Mouse (Mus musculus) limb, embryonic 13.5 days (tissue): Measurements from ENCODE around the gene Kmt5a. TPM values are rescaled to one million over a fixed set of nuclear protein-coding genes. Genes with fewer than 3 reads are reported as not detected.

Source experiments
- ATAC-seq: fragments of 200-750 bp; cut with Nextera tagmentation; 2 replicates; pipeline ENCODE4 v1.8.0; 2017; ENCODE audit warnings: low read depth, moderate number of reproducible peaks, moderate TSS enrichment; ENCODE audit not compliant: low FRiP score
- H3K27ac ChIP-seq: fragments of 300-500 bp; sonication (generic); 2 replicates; pipeline ENCODE4 v1.5.1; 2015; ENCODE audit warnings: inconsistent platforms, mild to moderate bottlenecking, moderate library complexity
- H3K27me3 ChIP-seq: fragments of 300-500 bp; sonication (generic); 2 replicates; pipeline ENCODE4 v1.6.1; 2015; ENCODE audit warnings: mild to moderate bottlenecking, inconsistent platforms
- H3K36me3 ChIP-seq: fragments of 300-500 bp; sonication (generic); 2 replicates; pipeline ENCODE4 v1.6.1; 2015; ENCODE audit warnings: inconsistent platforms, mild to moderate bottlenecking, moderate library complexity
- H3K4me1 ChIP-seq: fragments of 300-500 bp; sonication (generic); 2 replicates; pipeline ENCODE4 v1.6.1; 2015; ENCODE audit warnings: inconsistent platforms
- H3K4me2 ChIP-seq: fragments of 300-500 bp; sonication (generic); replicated peaks from 2 replicates; pipeline ENCODE4 v1.6.1; 2015; ENCODE audit warnings: inconsistent platforms, mild to moderate bottlenecking, moderate library complexity
- H3K4me3 ChIP-seq: fragments of 300-500 bp; sonication (generic); 2 replicates; pipeline ENCODE4 v1.5.1; 2015; ENCODE audit warnings: moderate library complexity, mild to moderate bottlenecking, inconsistent platforms
- H3K9ac ChIP-seq: fragments of 300-500 bp; sonication (generic); 2 replicates; pipeline ENCODE4 v1.6.1; 2015; ENCODE audit warnings: mild to moderate bottlenecking, inconsistent platforms
- H3K9me3 ChIP-seq: fragments of 300-500 bp; sonication (generic); 2 replicates; pipeline ENCODE4 v1.6.1; 2016; ENCODE audit warnings: inconsistent platforms
- WGBS: fragments of 180-500 bp; shearing (Covaris S2); methylation state at CpG from one replicate; pipeline ENCODE4 v1.1.7; 2015; 5-methylcytosine and 5-hydroxymethylcytosine counted together
- polyA plus RNA-seq: library from polyadenylated mRNA; unstranded; fragments of >200 nt; fragmentation: Nextera tagmentation; extraction: Ambion mirVana; gene quantifications from 2 replicates; pipeline ENCODE4 v1.2.1, GENCODE M21; 2015

The Kmt5a gene
- 36.0 and 37.6 TPM in 2 replicates for polyA plus RNA-seq

DNA sequence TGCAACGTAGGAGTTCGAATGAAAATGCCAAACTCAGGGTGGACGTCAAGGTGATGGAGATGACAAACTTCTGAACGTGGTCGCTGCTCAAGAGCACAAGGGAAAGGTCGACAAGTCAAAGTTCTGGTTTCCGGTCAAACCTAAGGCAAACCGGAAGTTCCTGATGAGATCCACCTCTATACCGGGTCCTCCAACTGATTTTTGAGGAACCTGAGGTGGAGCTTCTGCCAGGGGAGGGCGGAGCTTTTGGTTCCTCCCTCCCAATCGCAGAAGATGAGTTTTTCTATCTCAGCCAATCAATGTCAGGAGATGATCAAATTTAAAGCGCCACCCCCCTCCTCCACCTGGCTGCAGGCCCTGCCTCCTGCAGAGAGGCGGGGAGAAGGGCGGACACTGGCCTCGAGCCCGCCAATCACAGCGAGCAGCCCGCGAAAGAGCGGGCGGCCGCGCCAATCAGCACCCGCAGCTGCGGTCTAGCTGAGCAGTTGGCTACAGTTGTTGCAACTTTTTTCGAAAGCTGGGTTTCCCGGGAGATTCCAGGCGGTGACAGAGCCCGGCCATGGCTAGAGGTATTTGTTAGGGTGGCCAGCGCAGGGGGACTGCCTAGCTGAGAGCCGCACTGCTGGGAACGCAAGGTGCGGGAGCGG is at the start of gene Kmt5a:
Kmt5a (plus strand) TSS at position 484 of the 647 bp plus-strand sequence.
- Histone ChIP-seq H3K36me3 (no peaks in the 10 kb centered on the region), H3K9ac (peak within 1 kb of the TSS; percentile 82), H3K27me3 (no peaks in the 10 kb centered on the region), H3K4me1 (peaks cover 11% of the 10 kb centered on the region), H3K4me2 (peak within 1 kb of the TSS; percentile 98), H3K9me3 (no peaks in the 10 kb centered on the region), H3K4me3 (peak within 1 kb of the TSS; percentile 85), H3K27ac (peak within 1 kb of the TSS; percentile 85)
- peak; percentile 98 for ATAC-seq
- 1% methylated on average over 34 of the region's 34 CpGs for WGBS

DNA sequence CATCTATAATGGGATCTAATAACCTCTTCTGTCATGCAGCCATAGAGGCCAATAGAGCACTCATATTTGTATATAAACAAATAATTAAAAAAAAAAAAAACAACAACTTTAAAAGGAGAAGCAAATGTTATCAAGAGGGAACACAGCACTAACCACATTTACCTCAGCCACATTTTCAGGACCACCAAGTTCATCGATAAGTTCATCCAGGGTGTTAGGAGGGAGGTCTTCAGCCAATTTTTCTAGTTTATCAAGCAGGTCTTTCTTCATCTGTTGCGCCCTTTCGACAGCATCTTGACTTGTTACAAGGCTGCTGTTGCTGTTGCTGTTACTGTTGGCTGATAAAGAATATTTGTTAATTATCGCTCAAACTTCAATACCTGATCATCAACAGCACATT is 47.3 kb upstream of the Kmt5a start:
- H3K9ac ChIP-seq = no peak overlapping the region
- ATAC-seq = no peak
- H3K27ac ChIP-seq = no peak overlapping the region
- peaks cover 88% of the 10 kb centered on the region for H3K36me3 ChIP-seq
- H3K9me3 ChIP-seq = no peaks in the 10 kb centered on the region
- H3K4me2 ChIP-seq = no peak overlapping the region
- over 99% methylated on average over 4 of the region's 4 CpGs for WGBS
- H3K4me3 ChIP-seq = no peak overlapping the region
- H3K27me3 ChIP-seq = no peaks in the 10 kb centered on the region
- H3K4me1 ChIP-seq = no peaks in the 10 kb centered on the region

DNA sequence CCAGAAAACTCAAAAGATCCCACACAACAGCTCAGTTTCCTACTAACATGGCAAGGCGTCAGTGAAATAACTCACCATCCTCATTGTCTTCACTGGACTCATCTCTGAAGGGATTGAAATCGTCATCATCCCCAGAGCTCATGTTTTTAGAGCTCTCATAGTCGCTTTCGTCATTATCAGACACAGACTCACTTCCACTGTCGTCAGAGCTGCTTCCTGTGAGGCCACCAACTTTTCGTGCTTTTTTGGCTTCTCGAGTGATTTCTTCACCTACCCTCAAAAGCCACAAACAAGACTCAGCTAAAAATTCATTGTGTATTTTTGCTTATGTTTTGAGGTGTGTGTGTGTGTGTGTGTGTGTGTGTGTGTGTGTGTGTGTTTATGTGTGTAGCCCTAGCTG is 46.0 kb upstream of the Kmt5a start:
- Histone ChIP-seq H3K9ac (no peak overlapping the region), H3K4me3 (no peak overlapping the region), H3K27ac (no peak overlapping the region), H3K4me2 (no peak overlapping the region), H3K27me3 (no peaks in the 10 kb centered on the region), H3K9me3 (no peaks in the 10 kb centered on the region), H3K4me1 (no peaks in the 10 kb centered on the region), H3K36me3 (peaks cover 88% of the 10 kb centered on the region)
- ATAC-seq = no peak
- WGBS = 93% methylated on average over 7 of the region's 7 CpGs

DNA sequence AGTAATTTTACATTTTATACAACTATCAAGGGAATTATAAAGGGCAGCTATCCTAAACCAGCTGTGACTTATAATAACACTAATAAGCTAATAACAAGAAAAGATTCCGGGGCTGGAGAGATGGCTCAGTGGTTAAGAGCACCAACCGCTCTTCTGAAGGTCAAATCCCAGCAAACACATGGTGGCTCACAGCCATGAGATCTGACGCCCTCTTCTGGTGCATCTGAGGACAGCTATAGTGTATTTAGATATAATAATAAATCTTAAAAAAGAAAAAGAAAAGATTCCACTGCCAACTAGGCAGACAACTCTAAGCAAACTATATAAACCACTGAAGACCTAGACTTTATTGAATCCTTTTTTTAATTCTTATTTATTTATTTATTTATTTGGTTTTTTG is 28.9 kb upstream of the Kmt5a start:
- H3K4me2 ChIP-seq = no peak overlapping the region
- H3K4me3 ChIP-seq = no peak overlapping the region
- H3K4me1 ChIP-seq = no peaks in the 10 kb centered on the region
- H3K9me3 ChIP-seq = no peaks in the 10 kb centered on the region
- H3K27ac ChIP-seq = no peak overlapping the region
- H3K9ac ChIP-seq = no peak overlapping the region
- no peak for ATAC-seq
- H3K27me3 ChIP-seq = no peaks in the 10 kb centered on the region
- WGBS = 82% methylated on average over 3 of the region's 3 CpGs
- peaks cover 73% of the 10 kb centered on the region for H3K36me3 ChIP-seq

DNA sequence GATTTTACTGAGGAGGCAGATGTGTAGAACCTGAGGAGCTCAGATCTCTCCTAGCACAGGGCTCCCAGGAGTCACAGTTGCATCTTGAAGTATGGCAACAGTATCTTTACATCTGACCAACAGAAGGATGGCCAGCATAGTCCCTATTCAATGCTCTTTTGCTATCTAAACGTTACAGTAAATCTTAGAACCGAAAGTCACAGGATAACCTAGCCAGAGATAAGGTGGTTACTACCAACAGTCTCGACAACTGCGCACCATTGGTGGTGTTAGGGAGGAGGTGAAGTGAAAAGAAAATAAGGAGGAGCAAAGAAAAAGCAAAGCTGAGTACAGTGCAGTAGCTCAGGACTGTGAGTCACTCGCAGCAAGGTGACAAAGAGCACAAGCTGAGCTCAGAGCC is 27.6 kb upstream of the Kmt5a start:
- 94% methylated on average over 5 of the region's 5 CpGs for WGBS
- no peak overlapping the region for H3K27ac ChIP-seq
- no peaks in the 10 kb centered on the region for H3K27me3 ChIP-seq
- H3K9ac ChIP-seq = no peak overlapping the region
- no peaks in the 10 kb centered on the region for H3K9me3 ChIP-seq
- H3K4me1 ChIP-seq = no peaks in the 10 kb centered on the region
- ATAC-seq = no peak
- peaks cover 62% of the 10 kb centered on the region for H3K36me3 ChIP-seq
- H3K4me2 ChIP-seq = no peak overlapping the region
- H3K4me3 ChIP-seq = no peak overlapping the region

DNA sequence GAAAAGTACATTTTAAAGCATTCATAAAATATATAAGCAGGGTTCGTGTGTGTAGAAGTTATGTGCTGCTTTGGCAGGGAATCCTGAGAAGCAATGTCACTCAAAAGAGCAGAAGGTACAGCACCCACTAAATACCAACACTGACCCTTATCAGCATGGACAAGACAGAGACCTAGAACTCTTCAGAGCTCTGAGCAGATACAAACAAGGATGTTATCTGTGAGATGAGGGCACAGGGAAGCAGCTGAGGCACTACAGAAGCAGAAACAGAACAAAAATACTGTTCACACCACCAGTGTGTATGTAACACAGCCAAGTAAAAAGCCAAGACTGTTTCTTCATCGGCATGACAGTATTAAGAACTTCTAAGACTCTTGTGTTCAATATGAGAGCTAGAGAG is 20.8 kb upstream of the Kmt5a start:
- Histone ChIP-seq H3K4me3 (no peak overlapping the region), H3K4me1 (0 out of 2 replicates have a peak, but pooled peaks cover 2% of the 10 kb centered on the region), H3K4me2 (no peak overlapping the region), H3K9me3 (no peaks in the 10 kb centered on the region), H3K36me3 (peaks cover 37% of the 10 kb centered on the region), H3K9ac (no peak overlapping the region), H3K27me3 (no peaks in the 10 kb centered on the region), H3K27ac (no peak overlapping the region)
- WGBS = 94% methylated on average over 2 of the region's 2 CpGs
- no peak for ATAC-seq

DNA sequence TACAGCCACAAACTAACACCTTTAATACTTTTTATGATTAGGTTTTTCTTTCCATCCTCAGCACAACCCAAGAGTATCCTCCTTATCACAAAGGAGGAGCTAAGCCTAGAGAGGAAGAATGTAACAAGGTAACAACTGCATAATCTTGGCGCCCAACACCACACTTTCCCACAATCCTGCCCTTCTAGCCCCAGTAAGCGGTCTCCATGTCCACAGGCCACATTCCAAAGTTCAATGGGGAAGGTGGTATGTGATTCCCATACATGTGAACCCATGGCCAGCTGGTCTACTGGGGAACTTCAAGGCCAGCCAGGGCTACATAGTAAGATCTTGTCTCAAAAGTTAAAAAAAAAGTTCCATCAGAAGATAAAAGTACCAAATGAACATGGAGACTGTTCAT is 17.9 kb upstream of the Kmt5a start:
- Histone ChIP-seq H3K4me2 (no peak overlapping the region), H3K4me1 (peaks cover 8% of the 10 kb centered on the region), H3K9ac (no peak overlapping the region), H3K27ac (no peak overlapping the region), H3K4me3 (no peak overlapping the region), H3K36me3 (peaks cover 28% of the 10 kb centered on the region), H3K27me3 (no peaks in the 10 kb centered on the region), H3K9me3 (no peaks in the 10 kb centered on the region)
- WGBS = 94% methylated on average over 2 of the region's 2 CpGs
- no peak for ATAC-seq

DNA sequence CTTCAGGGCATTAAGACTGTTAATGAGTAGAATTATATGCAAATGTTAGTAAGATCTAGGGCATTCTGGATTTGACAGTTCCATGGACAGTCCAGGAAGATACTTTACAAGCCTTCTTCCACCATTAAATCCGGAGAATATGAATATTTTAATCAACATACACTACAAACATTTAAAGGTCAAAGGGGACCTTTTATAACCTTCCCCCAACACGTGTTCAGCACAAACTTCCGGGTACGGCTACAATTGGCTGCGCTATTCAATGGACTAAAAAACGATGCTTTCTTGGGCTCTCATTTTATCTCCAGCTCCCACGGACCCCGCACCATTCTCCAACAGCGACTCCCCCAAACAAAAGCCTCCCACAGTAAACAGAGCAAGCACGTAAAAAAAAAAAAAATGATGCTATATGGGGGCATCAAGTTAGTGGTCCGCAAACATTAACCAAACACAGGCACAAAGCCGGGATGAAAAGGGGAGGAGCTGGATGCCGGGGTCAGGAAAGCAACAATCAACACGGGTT is 15.5 kb upstream of the Kmt5a start:
- Histone ChIP-seq H3K4me3 (peak overlapping the region; percentile 98), H3K36me3 (peaks cover 15% of the 10 kb centered on the region; the same call in 1 of the 2 replicates), H3K27ac (no peak overlapping the region), H3K4me2 (peak overlapping the region; percentile 96), H3K9ac (peak overlapping the region; percentile 96), H3K27me3 (no peaks in the 10 kb centered on the region), H3K9me3 (no peaks in the 10 kb centered on the region), H3K4me1 (peaks cover 8% of the 10 kb centered on the region)
- 3% methylated on average over 14 of the region's 14 CpGs for whole genome bisulfite sequencing
- no peak for ATAC-seq

DNA sequence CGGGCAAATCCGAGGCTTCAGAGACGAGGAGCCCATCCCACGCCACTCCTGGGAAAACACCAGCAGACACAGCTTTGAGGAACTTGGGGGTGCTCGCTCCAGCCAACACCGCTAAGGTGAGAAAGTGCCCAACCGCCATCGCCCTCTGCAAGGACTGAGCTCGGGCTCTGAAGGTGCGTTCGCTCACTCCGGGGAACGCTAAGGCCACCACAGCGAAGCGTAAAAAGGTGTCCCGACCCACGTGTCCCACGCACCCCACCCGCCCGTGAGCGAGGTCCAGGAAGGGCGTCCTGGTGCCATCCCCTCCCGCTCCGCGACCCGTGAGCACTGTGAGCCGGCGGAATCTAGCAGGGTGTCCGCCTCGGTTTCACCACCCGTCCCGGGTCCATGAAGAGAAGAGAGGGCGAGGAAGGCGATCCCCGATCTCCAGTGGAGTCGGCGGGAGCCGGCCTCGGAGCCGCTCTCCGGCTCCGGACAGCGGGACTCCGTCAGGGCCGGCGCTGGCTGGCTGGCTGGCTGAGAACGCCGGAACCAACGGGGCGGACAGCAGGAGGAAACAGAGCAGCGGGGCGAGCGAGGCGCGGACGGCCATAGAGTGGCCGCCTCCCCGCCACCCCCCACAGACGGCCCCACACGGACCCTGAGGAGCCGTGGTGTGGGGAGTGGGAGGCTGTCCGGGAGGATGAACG is 14.9 kb upstream of the Kmt5a start:
- ATAC-seq = peak; percentile 73
- H3K27me3 ChIP-seq = no peaks in the 10 kb centered on the region

DNA sequence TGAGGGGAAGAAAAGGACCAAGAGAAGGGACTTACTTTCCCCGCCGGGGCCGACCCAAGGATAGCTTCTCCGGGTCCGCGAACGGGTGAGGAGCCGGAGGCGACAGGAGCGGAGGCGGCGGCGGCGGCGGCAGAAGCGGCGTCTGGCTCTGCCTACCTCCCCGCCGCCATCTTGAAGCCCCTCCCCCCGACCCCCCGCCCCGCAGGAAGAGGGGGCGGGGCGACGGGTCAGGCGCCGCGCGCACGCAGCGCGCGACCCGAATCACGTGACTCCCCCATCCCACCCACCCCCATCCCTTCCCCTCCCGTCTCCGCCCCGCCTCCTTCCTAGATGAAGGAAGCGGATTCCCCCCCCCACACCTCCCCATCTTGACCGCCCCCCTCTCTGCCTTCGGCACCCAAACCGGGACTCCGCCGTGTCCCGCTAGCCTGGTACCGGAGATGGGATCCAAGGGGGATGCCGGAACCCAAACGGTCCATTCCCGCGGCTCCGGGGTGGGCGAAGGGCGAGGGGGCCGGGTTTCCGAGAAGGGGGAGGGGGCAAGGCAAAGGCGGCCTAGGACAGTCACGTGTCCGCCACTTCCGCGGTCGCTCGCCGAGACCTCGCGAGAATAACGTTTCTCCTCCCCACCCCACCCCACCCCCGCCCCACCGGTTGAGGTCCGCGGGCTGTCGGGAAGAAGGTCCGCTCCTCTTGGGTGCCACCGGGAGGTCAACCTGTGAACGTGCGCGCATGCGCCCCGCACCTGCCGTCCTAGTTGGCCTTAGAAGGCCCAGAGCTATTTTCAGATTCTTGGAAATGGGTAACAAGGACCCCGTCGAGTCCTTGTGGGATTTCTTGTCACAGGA is 14.1 kb upstream of the Kmt5a start, which contains the start of gene Sbno1:
Sbno1 (minus strand) TSS at position 590 of the 848 bp plus-strand sequence.
- H3K4me2 ChIP-seq = peak within 1 kb of the TSS; percentile 96
- peak within 1 kb of the TSS; percentile 77 for H3K27ac ChIP-seq
- no peaks in the 10 kb centered on the region for H3K27me3 ChIP-seq
- H3K9me3 ChIP-seq = no peaks in the 10 kb centered on the region
- H3K9ac ChIP-seq = peak within 1 kb of the TSS; percentile 96
- peak; percentile 96 for ATAC-seq
- peaks cover 8% of the 10 kb centered on the region for H3K4me1 ChIP-seq
- under 1% methylated on average over 52 of the region's 81 CpGs for WGBS
- 0 out of 2 replicates have a peak, but pooled peaks cover 7% of the 10 kb centered on the region for H3K36me3 ChIP-seq
- peak within 1 kb of the TSS; percentile 98 for H3K4me3 ChIP-seq

More for the DNA sequence above, 14.9 kb upstream of the Kmt5a start:
- Histone ChIP-seq H3K36me3 (peaks cover 10% of the 10 kb centered on the region; the same call in 1 of the 2 replicates), H3K4me3 (peak overlapping the region; percentile 98), H3K27ac (peak overlapping the region; percentile 77), H3K4me2 (peak overlapping the region; percentile 96), H3K9me3 (no peaks in the 10 kb centered on the region), H3K9ac (peak overlapping the region; percentile 96), H3K4me1 (peaks cover 8% of the 10 kb centered on the region)
- WGBS = under 1% methylated on average over 60 of the region's 63 CpGs

DNA sequence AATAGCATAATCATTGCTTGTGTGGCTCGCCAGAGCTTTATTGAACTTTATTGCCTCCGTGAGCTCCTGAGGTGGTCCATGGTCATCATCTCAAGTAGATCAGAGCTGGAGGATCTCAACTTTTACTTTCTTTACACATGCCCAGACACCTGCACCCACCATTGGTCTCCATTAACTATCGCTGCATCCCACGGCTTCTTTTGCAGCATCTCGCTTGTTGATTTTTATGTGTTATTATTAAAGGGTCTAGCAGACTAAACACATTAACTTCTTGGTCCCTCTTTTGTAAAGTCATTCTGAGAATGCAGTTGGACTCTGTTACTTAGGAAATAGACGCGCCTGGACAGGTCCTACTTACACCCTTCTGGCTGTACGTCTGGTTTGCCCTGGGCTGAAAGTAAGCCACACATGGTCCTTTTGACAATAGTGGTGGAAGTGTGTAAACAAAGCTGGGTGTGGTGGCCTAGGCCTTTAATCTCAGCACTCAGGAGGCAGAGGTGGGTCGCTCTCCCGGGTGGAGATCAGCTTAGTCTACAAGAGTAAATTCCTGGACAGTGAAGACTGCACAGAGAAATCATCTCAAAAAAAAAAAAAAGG is 13.2 kb upstream of the Kmt5a start:
- H3K4me2 ChIP-seq = peak overlapping the region; percentile 58
- H3K27ac ChIP-seq = peak overlapping the region; percentile 28; the same call in 1 of the 2 replicates
- ATAC-seq = no peak
- WGBS = 83% methylated on average over 10 of the region's 10 CpGs
- no peaks in the 10 kb centered on the region for H3K27me3 ChIP-seq
- 0 out of 2 replicates have a peak, but pooled peaks cover 7% of the 10 kb centered on the region for H3K36me3 ChIP-seq
- H3K4me1 ChIP-seq = peaks cover 8% of the 10 kb centered on the region
- peak overlapping the region; percentile 98 for H3K4me3 ChIP-seq
- H3K9ac ChIP-seq = 0 out of 2 replicates have a peak overlapping the region, but pooled peaks have one; percentile 39
- H3K9me3 ChIP-seq = no peaks in the 10 kb centered on the region
